Mouse (Mus musculus): ENCODE measurements around the gene Arhgap24. TPM values are rescaled to one million over a fixed set of nuclear protein-coding genes. Genes with fewer than 3 reads are reported as not detected.
A peak's percentile ranks its signal among the peaks of the same experiment; 100 is the strongest.

Arhgap24 gene
- polyA plus RNA-seq, 3 experiments from 2014 or later = 0.29 to 3.2 (median 2.4) TPM

DNA sequence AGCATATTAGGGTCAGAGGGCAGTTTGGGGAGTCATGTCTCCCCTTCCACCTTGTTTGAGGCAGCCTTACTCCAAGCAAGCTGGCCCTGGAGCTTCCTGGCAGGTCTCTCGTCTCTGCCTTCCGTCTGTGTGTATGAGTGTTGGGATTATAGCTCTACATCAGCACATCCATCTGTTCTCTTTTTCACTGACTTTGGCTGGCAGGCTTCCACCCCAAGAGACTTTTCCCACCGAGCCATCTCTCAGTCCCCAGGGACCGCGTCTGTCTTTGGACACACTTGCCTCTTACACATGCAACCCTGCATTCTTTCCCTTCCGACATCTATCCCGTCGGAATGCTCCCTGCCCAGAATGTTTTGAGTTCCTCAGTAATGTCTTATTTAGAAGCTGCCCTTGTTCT, 267.8 kb downstream of the Arhgap24 start:
- no peak for ATAC-seq

- ATAC-seq = no peak
Observed at GRCm38 (mm10) chr5:102750674-102751073, 269.5 kb downstream of the Arhgap24 start.

- ATAC-seq = no peak
Observed at GRCm38 (mm10) chr5:102751661-102752307, 270.6 kb downstream of the Arhgap24 start.

- no peak for ATAC-seq
Observed at GRCm38 (mm10) chr5:102752308-102752663, 271.1 kb downstream of the Arhgap24 start.

DNA sequence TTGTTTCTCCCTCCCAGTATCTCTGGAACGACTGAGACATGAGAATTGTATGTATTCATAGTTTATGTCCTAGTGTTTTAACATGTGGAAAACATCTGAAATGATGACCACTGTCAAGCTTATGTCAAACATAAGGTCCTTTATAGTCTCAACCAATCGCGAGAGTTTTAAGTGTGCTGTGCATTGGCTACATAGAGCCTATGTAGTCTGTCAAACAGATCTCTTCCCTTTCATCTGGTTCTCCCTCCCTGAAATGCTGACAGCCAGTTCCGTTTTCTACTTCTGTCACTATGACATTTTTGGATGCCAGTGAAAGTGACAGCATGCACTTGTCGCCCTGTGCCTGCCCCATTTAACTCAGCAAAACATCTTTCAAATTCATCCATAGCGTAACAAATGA, 275.8 kb downstream of the Arhgap24 start:
- ATAC-seq = no peak

- no peak for ATAC-seq
Observed at GRCm38 (mm10) chr5:102765694-102766093, 284.5 kb downstream of the Arhgap24 start.

DNA sequence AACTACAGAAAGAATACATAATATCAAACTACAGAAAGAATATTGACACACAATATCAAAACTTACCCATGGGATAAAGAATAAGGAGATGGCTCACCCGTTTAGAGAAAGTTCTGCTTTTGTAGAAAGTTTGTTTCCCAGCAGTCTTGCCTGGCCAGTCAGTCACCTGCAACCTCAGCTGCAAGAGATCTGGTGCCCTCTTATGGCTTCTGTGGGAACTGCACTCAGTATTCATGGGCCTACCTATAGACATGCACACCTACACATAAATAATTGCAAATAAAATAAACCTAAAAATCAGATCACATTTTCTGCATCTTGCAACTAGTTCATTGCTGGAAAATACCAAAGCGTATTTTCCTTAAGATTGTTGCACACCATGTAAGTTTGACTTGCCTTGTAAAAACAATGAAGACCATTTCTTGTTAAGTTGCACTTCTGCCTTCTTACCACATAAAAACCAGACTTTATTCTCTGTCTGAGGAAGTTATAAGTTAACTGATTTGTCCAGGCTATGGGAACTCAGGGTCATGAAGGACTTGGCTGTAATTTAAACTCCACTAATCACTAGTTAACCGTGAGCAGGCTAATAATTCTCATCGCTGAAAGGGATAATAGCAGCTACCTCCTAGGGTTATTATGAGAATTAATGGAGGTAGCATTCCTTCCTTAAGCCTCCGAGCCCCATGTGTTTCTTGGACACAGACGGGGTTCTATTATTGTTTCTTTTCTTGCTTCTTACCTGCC, 285.3 kb downstream of the Arhgap24 start:
- ATAC-seq = no peak

GRCm38 (mm10) chr5:102767058-102767444, 285.9 kb downstream of the Arhgap24 start:
- no peak for ATAC-seq

DNA sequence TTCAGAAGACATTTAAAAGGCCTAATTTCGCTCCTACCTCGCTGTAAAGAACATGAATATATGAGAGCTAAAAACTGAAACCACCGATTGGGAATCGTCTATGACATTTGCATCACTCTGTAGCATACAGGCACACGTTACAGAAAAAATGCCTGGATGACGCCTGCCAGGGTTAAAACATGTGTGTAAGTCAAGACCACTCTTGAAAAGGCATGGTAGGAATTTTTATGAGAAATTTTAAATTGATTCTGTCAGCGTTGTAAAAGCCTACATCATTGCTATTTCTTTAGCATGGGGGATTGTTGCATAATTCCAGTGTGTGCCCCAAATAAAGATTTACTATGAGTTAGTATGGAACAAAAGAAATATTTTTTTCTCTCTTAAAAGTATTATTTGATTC, 286.6 kb downstream of the Arhgap24 start:
- ATAC-seq = no peak

DNA sequence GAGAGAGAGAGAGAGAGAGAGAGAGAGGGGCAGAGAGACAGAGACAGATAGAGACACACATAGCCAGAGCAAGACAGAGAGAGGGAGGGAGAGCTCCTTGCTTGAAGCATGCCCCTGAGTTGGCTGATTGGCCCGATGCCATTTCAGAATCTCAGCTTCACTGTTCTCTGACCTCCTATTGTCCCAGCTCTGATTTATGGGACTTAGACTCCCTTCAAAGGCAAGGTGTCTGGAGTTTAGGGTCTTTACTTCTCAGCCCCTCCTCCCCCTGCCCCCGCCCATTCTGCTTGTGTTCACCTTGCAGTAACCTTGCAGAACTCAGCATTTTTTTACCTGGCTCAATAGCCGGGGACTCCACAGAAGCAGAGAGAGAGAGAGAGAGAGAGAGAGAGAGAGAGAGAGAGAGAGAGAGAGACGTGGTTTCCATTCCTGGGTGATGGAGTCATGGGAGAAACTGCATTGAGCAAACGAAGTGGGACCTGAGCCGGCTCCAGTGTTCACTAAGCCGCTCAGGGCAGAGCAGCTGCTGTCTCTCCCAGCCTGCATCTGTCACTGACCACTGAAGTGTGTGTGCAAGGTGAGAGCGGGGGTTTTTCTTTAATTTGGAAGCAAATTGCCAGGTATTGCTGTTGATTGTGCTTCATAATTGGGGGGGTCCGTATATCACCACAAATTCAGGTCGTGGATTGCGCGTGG, 287.3 kb downstream of the Arhgap24 start:
- ATAC-seq = no peak

DNA sequence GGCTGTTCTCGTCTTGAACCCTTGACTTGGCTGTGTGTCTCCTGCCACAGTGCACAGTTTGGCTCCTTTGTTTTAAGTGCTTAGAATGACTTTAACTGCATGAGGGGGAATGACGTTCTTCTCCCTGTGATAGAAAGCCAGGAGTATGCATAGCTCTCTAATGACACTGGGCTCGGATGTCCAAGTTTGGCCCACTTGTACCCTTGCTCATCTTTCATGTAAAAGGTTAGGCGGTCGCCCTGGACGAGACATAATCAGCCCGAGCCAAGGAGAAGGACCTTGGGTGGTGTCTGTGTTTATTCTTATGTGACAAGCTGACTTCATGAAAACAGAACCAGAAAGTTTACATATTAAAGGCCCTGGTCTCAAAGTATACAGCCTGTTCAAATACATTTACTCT, 289.4 kb downstream of the Arhgap24 start:
- ATAC-seq = no peak

- ATAC-seq = no peak
Observed at GRCm38 (mm10) chr5:102774500-102774899, 293.3 kb downstream of the Arhgap24 start.

- peak; percentile 56 for ATAC-seq
Observed at GRCm38 (mm10) chr5:102777255-102777654, 296.1 kb downstream of the Arhgap24 start.

GRCm38 (mm10) chr5:102777852-102778251, 296.7 kb downstream of the Arhgap24 start:
- ATAC-seq = peak; percentile 84

DNA sequence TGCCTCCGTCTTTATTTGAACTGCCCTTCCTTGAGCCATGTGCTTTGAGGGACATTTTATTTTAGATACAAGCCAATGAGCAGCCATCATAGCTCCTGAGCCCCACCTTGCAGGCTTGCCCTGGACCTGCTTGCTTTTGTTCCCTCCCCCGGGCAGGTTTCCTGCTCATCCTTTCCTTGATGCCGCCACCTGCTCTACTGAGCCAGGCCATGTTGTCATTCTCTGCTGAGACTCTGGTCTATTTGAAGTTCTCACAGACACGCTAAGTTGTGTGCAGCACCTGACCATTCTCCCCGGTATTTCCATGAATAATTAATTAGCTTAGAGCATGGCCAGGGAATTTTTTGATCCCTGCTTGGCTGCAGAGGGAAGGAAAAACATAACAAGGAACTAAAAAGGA, 297.1 kb downstream of the Arhgap24 start:
- peak; percentile 38 for ATAC-seq

DNA sequence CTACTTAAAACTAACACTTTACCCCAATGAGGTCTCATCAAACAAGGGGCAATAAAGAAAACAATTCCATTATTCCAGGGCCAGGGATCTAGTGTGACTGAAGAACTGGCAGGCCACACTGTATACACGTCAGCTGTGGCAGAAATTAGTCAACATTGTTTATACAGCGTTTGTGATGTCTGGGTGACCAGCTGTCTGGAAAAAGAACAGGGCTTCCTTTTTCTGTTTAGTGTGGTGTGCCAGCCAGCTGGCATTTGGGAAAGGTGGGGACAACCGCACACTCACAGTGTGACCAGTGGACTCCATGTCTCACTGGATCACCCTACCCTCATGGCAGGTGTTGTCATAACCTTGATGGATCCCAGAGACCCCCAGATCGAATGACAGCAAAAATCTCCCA, 302.4 kb downstream of the Arhgap24 start:
- ATAC-seq = no peak

GRCm38 (mm10) chr5:102786123-102786522, 304.9 kb downstream of the Arhgap24 start:
- no peak for ATAC-seq

DNA sequence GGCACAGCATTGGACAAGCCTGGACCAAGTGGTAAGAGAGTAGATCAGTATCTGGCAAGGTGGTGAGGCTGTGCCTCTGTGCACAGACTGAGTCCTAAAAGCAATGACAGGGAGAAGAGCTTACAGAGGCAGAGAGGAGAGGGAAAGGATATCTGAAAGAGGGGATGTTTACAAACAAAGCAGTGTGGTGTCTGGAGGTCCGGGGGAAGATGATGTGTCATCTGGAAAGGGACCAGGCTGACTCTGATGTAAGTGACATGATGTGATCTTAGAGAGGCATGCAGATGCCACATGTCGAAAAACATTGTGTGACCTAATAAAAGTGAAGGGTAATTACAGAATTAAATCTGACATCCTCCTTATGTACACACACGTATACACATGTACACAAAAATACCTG, 307.2 kb downstream of the Arhgap24 start:
- ATAC-seq = no peak

DNA sequence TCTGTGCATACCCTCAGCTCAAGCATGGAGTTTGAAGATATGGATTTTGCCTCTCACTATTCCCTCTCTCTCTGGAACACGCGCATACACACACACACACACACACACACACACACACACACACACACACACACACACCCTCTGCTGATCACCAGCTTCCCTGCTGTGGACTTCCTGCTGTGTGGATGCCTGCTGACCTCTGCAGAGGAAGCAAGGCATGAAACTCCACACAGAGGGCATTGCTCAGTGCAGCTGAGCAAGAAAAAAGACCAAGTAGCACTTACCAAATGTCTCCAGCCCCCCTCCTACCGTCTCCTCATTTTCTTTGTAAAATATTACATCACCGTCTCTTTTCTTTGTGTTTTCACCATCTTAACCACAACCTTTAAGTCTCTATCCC, 310.1 kb downstream of the Arhgap24 start:
- no peak for ATAC-seq

- ATAC-seq = no peak
Observed at GRCm38 (mm10) chr5:102793536-102793935, 312.3 kb downstream of the Arhgap24 start.

DNA sequence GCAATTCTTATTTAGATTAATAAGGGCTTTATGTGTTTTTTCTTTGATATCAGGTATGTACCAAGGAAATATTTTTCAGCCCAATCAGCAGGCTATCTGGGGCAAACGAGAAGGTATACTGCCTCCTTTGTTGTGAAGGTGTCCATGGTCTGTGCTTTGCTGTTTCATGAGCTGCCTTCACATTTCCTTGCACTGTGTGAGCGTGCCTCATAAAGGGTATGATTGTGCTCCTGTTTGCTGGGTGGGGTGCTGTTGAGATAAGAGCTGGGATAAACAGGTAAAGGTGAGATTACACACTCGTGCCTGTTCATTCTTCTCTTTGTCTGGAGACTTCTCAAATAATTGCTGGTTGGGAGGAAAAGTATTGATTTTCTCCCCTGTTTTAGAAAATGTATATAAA, 320.3 kb downstream of the Arhgap24 start:
- ATAC-seq = no peak

GRCm38 (mm10) chr5:102802833-102803232, 321.6 kb downstream of the Arhgap24 start:
- ATAC-seq = no peak

DNA sequence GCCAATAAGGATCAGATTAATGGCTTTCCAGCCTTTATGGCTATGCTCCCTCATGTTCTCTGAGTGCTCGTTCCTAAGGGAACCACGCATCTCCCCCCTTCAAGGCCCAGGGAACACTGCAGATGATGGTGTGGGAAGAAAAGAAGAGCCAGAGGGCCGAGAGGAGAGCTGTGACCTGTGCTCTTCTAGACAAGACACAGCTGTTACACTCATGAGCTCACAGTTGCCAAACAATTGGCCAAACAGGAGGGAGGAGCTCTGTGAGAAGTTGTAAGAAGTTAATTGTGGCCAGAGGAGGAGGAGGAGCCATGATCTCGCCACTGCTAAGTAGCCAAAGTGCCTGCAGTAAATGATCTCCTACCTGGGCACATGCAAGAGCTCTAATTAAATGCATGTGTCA, 322.5 kb downstream of the Arhgap24 start:
- ATAC-seq = no peak

DNA sequence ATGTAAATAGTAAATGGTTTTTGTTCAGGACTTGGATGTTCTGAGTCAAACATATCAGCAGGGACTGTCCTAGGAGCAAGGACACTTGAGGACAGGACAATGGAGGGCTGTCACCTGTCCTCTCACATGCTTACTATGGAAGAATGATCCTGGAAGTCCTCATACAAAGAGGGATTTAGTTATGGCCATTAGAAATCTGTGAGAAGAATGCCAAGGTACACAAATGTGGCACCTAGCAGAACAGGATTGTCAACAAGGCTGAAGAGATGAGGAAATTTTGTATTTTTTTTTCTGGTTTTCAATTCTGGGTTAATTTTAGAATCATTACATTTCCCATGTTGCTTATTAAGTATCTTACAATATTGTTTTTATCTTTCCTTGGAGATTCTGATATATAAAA, 326.3 kb downstream of the Arhgap24 start:
- ATAC-seq = no peak
